Comparison of ENCODE assay signal across 24 mouse cellular contexts in genomic region chr5:64907906-64908305, GRCm38 (mm10). TPM values are rescaled to one million over a fixed set of nuclear protein-coding genes. Genes with fewer than 3 reads are reported as not detected.
DNase-seq lines count a peak whose midpoint lies in the region; ATAC-seq lines count a peak whose summit lies in the region.
"Had no signal": no experiment of that assay in that cellular context is flagged by ENCODE, and none has a peak within 500 bp of the region (broad histone marks: within the 10 kb centered on the region; RNA-seq: fewer than 3 reads in every experiment).

No protein-coding gene starts in this region.

- no peak overlapping the region for H3K4me2 ChIP-seq in intestine, embryonic 14.5 days (ENCODE audit: low read length)
- H3K4me2 ChIP-seq in intestine, embryonic 15.5 days (replicated peaks) = no peak overlapping the region
- H3K4me2 ChIP-seq: embryonic facial prominence, embryonic 12.5 days; forebrain, embryonic 13.5 days; forebrain, embryonic 15.5 days had no signal

- no peak for ATAC-seq in intestine, embryonic 14.5 days (replicated peaks; ENCODE audit: low FRiP score, low TSS enrichment, low read depth)
- no peak for ATAC-seq in intestine, embryonic 15.5 days
- ATAC-seq: activated CD4-positive, CD25-positive, alpha-beta regulatory T cell, adult 4 months; CD4-positive, CD25-positive, alpha-beta regulatory T cell, adult 4 months; forebrain, embryonic 13.5 days; forebrain, embryonic 15.5 days; forebrain, postnatal 0 days; Patski had no signal

- no peaks in the 10 kb centered on the region for H3K9me3 ChIP-seq in intestine, embryonic 14.5 days (ENCODE audit: control insufficient read depth, low read length)
- H3K9me3 ChIP-seq in intestine, embryonic 15.5 days = no peaks in the 10 kb centered on the region
- H3K9me3 ChIP-seq in limb, embryonic 10.5 days (replicated peaks) = no peaks in the 10 kb centered on the region
- H3K9me3 ChIP-seq: embryonic facial prominence, embryonic 10.5 days; embryonic facial prominence, embryonic 12.5 days; forebrain, embryonic 13.5 days; forebrain, embryonic 15.5 days; G1E had no signal

- no peak overlapping the region for H3K27ac ChIP-seq in intestine, embryonic 14.5 days (ENCODE audit: low read depth)
- H3K27ac ChIP-seq in intestine, embryonic 15.5 days = no peak overlapping the region
- H3K27ac ChIP-seq in limb, embryonic 10.5 days = no peak overlapping the region
- H3K27ac ChIP-seq: embryonic facial prominence, embryonic 10.5 days; embryonic facial prominence, embryonic 12.5 days; forebrain, embryonic 13.5 days; forebrain, embryonic 15.5 days had no signal

- H3K9ac ChIP-seq in intestine, embryonic 14.5 days (ENCODE audit: low read length) = no peak overlapping the region
- H3K9ac ChIP-seq in intestine, embryonic 15.5 days = no peak overlapping the region
- H3K9ac ChIP-seq: embryonic facial prominence, embryonic 12.5 days; forebrain, embryonic 13.5 days; forebrain, embryonic 15.5 days; forebrain, postnatal 0 days had no signal

- H3K4me1 ChIP-seq in intestine, embryonic 14.5 days (replicated peaks; ENCODE audit: control insufficient read depth, insufficient read depth, low read length) = no peaks in the 10 kb centered on the region
- no peaks in the 10 kb centered on the region for H3K4me1 ChIP-seq in intestine, embryonic 15.5 days (replicated peaks)
- H3K4me1 ChIP-seq in limb, embryonic 10.5 days = no peaks in the 10 kb centered on the region
- H3K4me1 ChIP-seq: embryonic facial prominence, embryonic 10.5 days; embryonic facial prominence, embryonic 12.5 days; forebrain, embryonic 13.5 days; forebrain, embryonic 15.5 days had no signal

- no peaks in the 10 kb centered on the region for H3K27me3 ChIP-seq in intestine, embryonic 14.5 days (replicated peaks; ENCODE audit: control insufficient read depth, insufficient read depth, low read length)
- H3K27me3 ChIP-seq in intestine, embryonic 15.5 days (replicated peaks) = no peaks in the 10 kb centered on the region
- no peaks in the 10 kb centered on the region for H3K27me3 ChIP-seq in limb, embryonic 10.5 days (ENCODE audit: low read depth, poor library complexity, severe bottlenecking)
- H3K27me3 ChIP-seq: CH12.LX; embryonic facial prominence, embryonic 12.5 days; forebrain, embryonic 13.5 days; forebrain, embryonic 15.5 days; Patski had no signal

- WGBS in intestine, embryonic 14.5 days = 88% methylated on average over 5 of the region's 5 CpGs
- WGBS in intestine, embryonic 15.5 days = 87% methylated on average over 5 of the region's 5 CpGs
- WGBS in limb, embryonic 10.5 days = 95% methylated on average over 5 of the region's 5 CpGs

- H3K4me3 ChIP-seq in intestine, embryonic 14.5 days (ENCODE audit: low read depth, low read length) = no peak overlapping the region
- H3K4me3 ChIP-seq in intestine, embryonic 15.5 days (replicated peaks) = no peak overlapping the region
- H3K4me3 ChIP-seq in limb, embryonic 10.5 days = no peak overlapping the region
- H3K4me3 ChIP-seq: embryonic facial prominence, embryonic 10.5 days; embryonic facial prominence, embryonic 12.5 days; forebrain, embryonic 13.5 days; forebrain, embryonic 15.5 days had no signal

- DNase-seq in intestine, embryonic 14.5 days (ENCODE audit: low spot score) = peak; percentile 6
- DNase-seq in A20 (ENCODE audit: low read depth, low spot score) = peak; percentile 29
- peak; percentile 12 for DNase-seq in limb, embryonic 10.5 days (ENCODE audit: low spot score)
- no peak for DNase-seq in frontal cortex, postnatal 25 days (ENCODE audit: low spot score in 2 of 2)
- DNase-seq: adrenal gland, adult 8-10 months; adrenal gland, postnatal 14 days; adrenal gland, postnatal 36 days; B cell, adult 2 months; cerebellum, adult 11-12 months; cerebellum, adult 2 months; cerebellum, adult 9-10 months; cerebellum, postnatal 10 days; cerebellum, postnatal 25 days; forebrain, postnatal 0 days had no signal

- no peaks in the 10 kb centered on the region for H3K36me3 ChIP-seq in intestine, embryonic 14.5 days (ENCODE audit: control insufficient read depth, insufficient read depth, low read length)
- no peaks in the 10 kb centered on the region for H3K36me3 ChIP-seq in intestine, embryonic 15.5 days
- no peaks in the 10 kb centered on the region for H3K36me3 ChIP-seq in limb, embryonic 10.5 days
- H3K36me3 ChIP-seq: embryonic facial prominence, embryonic 10.5 days; embryonic facial prominence, embryonic 12.5 days; forebrain, embryonic 15.5 days; G1E had no signal

RNA-seq across cellular contexts. Expression of gene Tlr1, which starts 25.5 kb away (rescaled TPM):
- polyA plus RNA-seq in intestine, embryonic 14.5 days (2014; fragmentation: Nextera tagmentation; extraction: Ambion mirVana) = 1.0 and 1.2 TPM in 2 replicates
- polyA plus RNA-seq in intestine, embryonic 15.5 days (2015; fragmentation: Nextera tagmentation; extraction: Ambion mirVana) = 1.0 and 1.3 TPM in 2 replicates
- polyA plus RNA-seq in limb, embryonic 10.5 days (2016; fragmentation: Nextera tagmentation; extraction: Ambion mirVana) = 0.19 and 0.28 TPM in 2 replicates
- polyA plus RNA-seq: G1E had no signal

RNA-seq across cellular contexts. Expression of gene Tlr6, which starts 52.0 kb away (rescaled TPM):
- polyA plus RNA-seq in intestine, embryonic 14.5 days (2014; fragmentation: Nextera tagmentation; extraction: Ambion mirVana) = 0.64 and 0.78 TPM in 2 replicates
- polyA plus RNA-seq in intestine, embryonic 15.5 days (2015; fragmentation: Nextera tagmentation; extraction: Ambion mirVana) = 0.42 and 0.59 TPM in 2 replicates
- 0.18 and 0.25 TPM in 2 replicates for polyA plus RNA-seq in limb, embryonic 10.5 days (2016; fragmentation: Nextera tagmentation; extraction: Ambion mirVana)
- polyA plus RNA-seq: G1E had no signal

Comparison
In these comparisons a context has a peak if more than half of its experiments do, and no peak if none do; other contexts are left out.
1. DNase-seq: peak in intestine, embryonic 14.5 days (single experiment), A20 (single experiment) and limb, embryonic 10.5 days (single experiment); none in frontal cortex, postnatal 25 days (0 of 2).